Comparison of ENCODE assay signal across 31 mouse cellular contexts in the genomic region with DNA sequence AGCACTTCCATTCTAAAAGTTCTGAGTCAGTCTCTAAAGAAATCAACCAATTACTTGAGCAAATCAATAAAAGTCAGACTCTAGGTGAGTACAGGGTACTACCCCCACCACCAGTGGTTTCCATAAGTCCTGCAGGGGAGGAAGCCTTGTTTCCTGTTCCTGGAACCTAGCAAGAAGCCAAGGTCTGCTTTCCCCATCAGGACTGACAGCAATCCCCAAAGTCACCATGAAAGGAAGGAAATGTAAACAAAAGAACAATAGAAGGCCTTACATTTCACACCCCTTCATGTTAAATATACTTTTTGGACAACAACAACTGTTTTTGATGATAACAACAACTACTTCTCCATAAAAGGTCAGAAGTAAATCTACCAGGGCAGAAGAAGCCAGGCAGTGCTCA. TPM values are rescaled to one million over a fixed set of nuclear protein-coding genes. Genes with fewer than 3 reads are reported as not detected.
DNase-seq lines count a peak whose midpoint lies in the region; ATAC-seq and TF ChIP-seq lines count a peak whose summit lies in the region.
"Had no signal": no experiment of that assay in that cellular context is flagged by ENCODE, and none has a peak within 500 bp of the region (broad histone marks: within the 10 kb centered on the region; RNA-seq: fewer than 3 reads in every experiment).

No protein-coding gene starts in this region.

- peaks cover 2% of the 10 kb centered on the region; the same call in 1 of the 2 replicates for H3K36me3 ChIP-seq in heart, adult 2 months (ENCODE audit: control insufficient read depth, insufficient read depth, low read length)
- H3K36me3 ChIP-seq in heart, embryonic 16.5 days (ENCODE audit: control insufficient read depth, insufficient read depth), result no peaks in the 10 kb centered on the region
- no peaks in the 10 kb centered on the region for H3K36me3 ChIP-seq in heart, embryonic 11.5 days (ENCODE audit: control insufficient read depth, insufficient read depth, low read length)
- 0 out of 2 replicates have a peak, but pooled peaks cover 4% of the 10 kb centered on the region for H3K36me3 ChIP-seq in kidney, embryonic 16.5 days (ENCODE audit: insufficient read depth, low read length)
- H3K36me3 ChIP-seq: hindbrain, embryonic 12.5 days; intestine, embryonic 15.5 days; limb, embryonic 10.5 days; limb, embryonic 15.5 days; liver, embryonic 13.5 days; midbrain, embryonic 15.5 days; neural tube, embryonic 15.5 days had no signal

- H3K9me3 ChIP-seq in heart, embryonic 16.5 days (replicated peaks; ENCODE audit: control insufficient read depth, low read length), result no peaks in the 10 kb centered on the region
- no peaks in the 10 kb centered on the region for H3K9me3 ChIP-seq in heart, embryonic 11.5 days (replicated peaks; ENCODE audit: control insufficient read depth, low read length)
- H3K9me3 ChIP-seq in kidney, embryonic 16.5 days (ENCODE audit: low read length), result no peaks in the 10 kb centered on the region
- H3K9me3 ChIP-seq: forebrain, embryonic 13.5 days; hindbrain, embryonic 12.5 days; intestine, embryonic 15.5 days; limb, embryonic 10.5 days; limb, embryonic 15.5 days; liver, embryonic 13.5 days; midbrain, embryonic 10.5 days; midbrain, embryonic 15.5 days; neural tube, embryonic 15.5 days had no signal

- no peaks in the 10 kb centered on the region for H3K27me3 ChIP-seq in heart, adult 2 months (ENCODE audit: control insufficient read depth, insufficient read depth, low read length)
- H3K27me3 ChIP-seq in heart, embryonic 16.5 days (ENCODE audit: control insufficient read depth, insufficient read depth, low read length), result no peaks in the 10 kb centered on the region
- H3K27me3 ChIP-seq in heart, embryonic 11.5 days (ENCODE audit: control insufficient read depth, insufficient read depth, low read length), result no peaks in the 10 kb centered on the region
- no peaks in the 10 kb centered on the region for H3K27me3 ChIP-seq in kidney, embryonic 16.5 days (ENCODE audit: insufficient read depth, low read length)
- H3K27me3 ChIP-seq: forebrain, embryonic 13.5 days; hindbrain, embryonic 12.5 days; intestine, embryonic 15.5 days; limb, embryonic 15.5 days; liver, embryonic 13.5 days; midbrain, embryonic 15.5 days; neural tube, embryonic 15.5 days; Patski had no signal

- H3K79me2 ChIP-seq in heart, adult 2 months (replicated peaks; ENCODE audit: control insufficient read depth, insufficient read depth, low read length), result no peaks in the 10 kb centered on the region

- peaks cover 28% of the 10 kb centered on the region for H3K4me1 ChIP-seq in heart, adult 2 months (ENCODE audit: control insufficient read depth, insufficient read depth, low read length)
- peaks cover 19% of the 10 kb centered on the region for H3K4me1 ChIP-seq in heart, embryonic 16.5 days (ENCODE audit: control insufficient read depth, insufficient read depth, low read length)
- H3K4me1 ChIP-seq in heart, embryonic 11.5 days (ENCODE audit: control insufficient read depth, insufficient read depth, low read length), result peaks cover 22% of the 10 kb centered on the region
- no peaks in the 10 kb centered on the region for H3K4me1 ChIP-seq in kidney, embryonic 16.5 days (ENCODE audit: insufficient read depth, low read length)
- H3K4me1 ChIP-seq: hindbrain, embryonic 12.5 days; intestine, embryonic 15.5 days; limb, embryonic 15.5 days; neural tube, embryonic 15.5 days had no signal

- no peak overlapping the region for H3K4me2 ChIP-seq in heart, embryonic 16.5 days (ENCODE audit: low read depth, low read length)
- no peak overlapping the region for H3K4me2 ChIP-seq in heart, embryonic 11.5 days
- H3K4me2 ChIP-seq in kidney, embryonic 16.5 days (replicated peaks; ENCODE audit: low read depth, low read length), result no peak overlapping the region
- H3K4me2 ChIP-seq: forebrain, embryonic 13.5 days; hindbrain, embryonic 12.5 days; intestine, embryonic 15.5 days; limb, embryonic 15.5 days; liver, embryonic 13.5 days; midbrain, embryonic 15.5 days; neural tube, embryonic 15.5 days had no signal

- peak; percentile 26 for TF ChIP-seq CTCF in heart, adult 2 months (IDR thresholded peaks at IDR 0.05)

- H3K4me3 ChIP-seq in heart, adult 2 months, result no peak overlapping the region
- H3K4me3 ChIP-seq in heart, embryonic 16.5 days (ENCODE audit: low read length), result no peak overlapping the region
- H3K4me3 ChIP-seq in heart, embryonic 11.5 days (ENCODE audit: low read depth, low read length), result no peak overlapping the region
- no peak overlapping the region for H3K4me3 ChIP-seq in kidney, embryonic 16.5 days (ENCODE audit: low read length)
- H3K4me3 ChIP-seq: forebrain, embryonic 13.5 days; hindbrain, embryonic 12.5 days; intestine, embryonic 15.5 days; limb, embryonic 10.5 days; limb, embryonic 15.5 days; liver, embryonic 13.5 days; midbrain, embryonic 10.5 days; midbrain, embryonic 15.5 days; neural tube, embryonic 15.5 days had no signal

- intact Hi-C loops in heart, adult 2 months (cut with DNase I), result loop anchor here (2.0 kb wide), 1 partner anchor 39 kb away; no protein-coding TSS in a partner anchor

- H3K27ac ChIP-seq in heart, adult 2 months, result peak overlapping the region; percentile 62
- peak overlapping the region; percentile 49 for H3K27ac ChIP-seq in heart, embryonic 16.5 days (ENCODE audit: low read length)
- H3K27ac ChIP-seq in heart, embryonic 11.5 days (ENCODE audit: low read depth, low read length), result no peak overlapping the region
- peak overlapping the region; percentile 56; the same call in 1 of the 2 replicates for H3K27ac ChIP-seq in kidney, embryonic 16.5 days (ENCODE audit: low read length)
- H3K27ac ChIP-seq: forebrain, embryonic 13.5 days; hindbrain, embryonic 12.5 days; hindbrain, postnatal 0 days; intestine, embryonic 15.5 days; kidney, postnatal 0 days; limb, embryonic 10.5 days; limb, embryonic 15.5 days; liver, embryonic 13.5 days; midbrain, embryonic 10.5 days; midbrain, embryonic 15.5 days; neural tube, embryonic 15.5 days had no signal

- TF ChIP-seq EP300 in heart, adult 2 months (IDR thresholded peaks at IDR 0.05; ENCODE audit: insufficient read depth, low read depth, low read length), result peak; percentile 79; the same call in 1 of the 2 replicates

- no peak; the same call in 1 of the 2 replicates for ATAC-seq in heart, embryonic 16.5 days (replicated peaks; ENCODE audit: extremely low read depth, insufficient read depth, low FRiP score)
- no peak for ATAC-seq in heart, embryonic 11.5 days (replicated peaks; ENCODE audit: insufficient number of reproducible peaks, low FRiP score, low TSS enrichment)
- ATAC-seq in kidney, embryonic 16.5 days (ENCODE audit: low FRiP score, low TSS enrichment), result no peak
- ATAC-seq: forebrain, embryonic 13.5 days; hindbrain, postnatal 0 days; intestine, embryonic 15.5 days; midbrain, embryonic 15.5 days; Patski had no signal

- DNase-seq in heart, adult 2 months, result no peak
- DNase-seq in heart, postnatal 4 days, result no peak
- DNase-seq in kidney, adult 8-10 months, result no peak
- no peak for DNase-seq in retina, embryonic 14.5 days (ENCODE audit: low spot score)
- DNase-seq: adrenal gland, postnatal 10 days; cerebellum, adult 11 months; cerebellum, adult 9-10 months; cerebellum, postnatal 36 days; gastrocnemius, postnatal 25 days; layer of hippocampus, adult 9-11 months; liver, embryonic 13.5 days; lung, adult 18-20 months; lung, postnatal 10 days; right cerebral cortex, postnatal 25 days; spleen, adult 18-20 months; thymus, adult 2 months; thymus, postnatal 36 days had no signal

- no peak for TF ChIP-seq POLR2A in heart, adult 2 months (IDR thresholded peaks at IDR 0.05; ENCODE audit: insufficient read depth, low read depth, low read length)

- no peak overlapping the region for H3K9ac ChIP-seq in heart, adult 2 months (ENCODE audit: low read depth, low read length)
- no peak overlapping the region for H3K9ac ChIP-seq in heart, embryonic 16.5 days (ENCODE audit: low read length)
- no peak overlapping the region for H3K9ac ChIP-seq in heart, embryonic 11.5 days (ENCODE audit: low read depth, low read length)
- no peak overlapping the region for H3K9ac ChIP-seq in kidney, embryonic 16.5 days (replicated peaks; ENCODE audit: low read length)
- H3K9ac ChIP-seq: forebrain, embryonic 13.5 days; hindbrain, embryonic 12.5 days; intestine, embryonic 15.5 days; limb, embryonic 15.5 days; liver, embryonic 13.5 days; midbrain, embryonic 15.5 days; neural tube, embryonic 15.5 days had no signal

RNA-seq across cellular contexts. Expression of a gene that starts 53.6 kb away (rescaled TPM):
- 10 to 100 TPM; 10.5 to 11.5 TPM for total RNA-seq in heart, adult 2 months (2021)
- polyA plus RNA-seq in heart, adult 2 months (2012; rRNA removed), result 13.5 and 21.5 TPM in 2 replicates
- total RNA-seq in heart, postnatal 4 days (2021), result 10 to 100 TPM; 15.9 to 17.3 TPM
- 8.0 and 8.4 TPM in 2 replicates for polyA plus RNA-seq in heart, embryonic 16.5 days (2015; fragmentation: Nextera tagmentation; extraction: Ambion mirVana)
- polyA plus RNA-seq in heart, embryonic 11.5 days (2014; fragmentation: Nextera tagmentation; extraction: Ambion mirVana), result 10.3 and 12.2 TPM in 2 replicates
- 12.0 and 18.8 TPM in 2 replicates for polyA plus RNA-seq in kidney, embryonic 16.5 days (2015; fragmentation: Nextera tagmentation; extraction: Ambion mirVana)
